27 mouse cellular contexts compared by ENCODE assay signal in the genomic region with DNA sequence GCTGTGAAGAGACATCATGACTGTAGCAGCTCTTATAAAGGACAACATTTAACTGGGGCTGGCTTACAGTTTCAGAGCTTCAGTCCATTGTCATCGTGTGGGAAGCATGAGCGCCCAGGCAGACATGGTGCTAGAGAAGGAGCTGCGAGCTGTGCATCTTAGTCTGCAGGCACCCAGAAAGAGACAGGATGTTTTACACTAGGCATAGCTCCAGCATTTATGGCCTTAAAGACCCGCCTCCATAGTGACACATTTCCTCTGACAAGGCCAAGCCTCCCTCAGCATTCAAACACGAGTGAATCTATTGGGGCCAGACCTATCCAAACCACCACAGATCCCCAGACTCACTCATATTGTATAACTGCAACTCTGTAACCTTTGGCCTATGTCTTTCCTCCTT. TPM values are rescaled to one million over a fixed set of nuclear protein-coding genes. Genes with fewer than 3 reads are reported as not detected.
DNase-seq lines count a peak whose midpoint lies in the region; ATAC-seq and TF ChIP-seq lines count a peak whose summit lies in the region.
"Had no signal": no experiment of that assay in that cellular context is flagged by ENCODE, and none has a peak within 500 bp of the region (broad histone marks: within the 10 kb centered on the region; RNA-seq: fewer than 3 reads in every experiment).

No protein-coding gene starts in this region.

- H3K9ac ChIP-seq in heart, embryonic 15.5 days = no peak overlapping the region
- H3K9ac ChIP-seq in heart, adult 2 months (ENCODE audit: low read depth, low read length) = no peak overlapping the region
- H3K9ac ChIP-seq: embryonic facial prominence, embryonic 13.5 days; embryonic facial prominence, embryonic 15.5 days; forebrain, embryonic 12.5 days had no signal

- H3K4me1 ChIP-seq in heart, embryonic 15.5 days (replicated peaks) = peaks cover 47% of the 10 kb centered on the region
- peaks cover 27% of the 10 kb centered on the region for H3K4me1 ChIP-seq in heart, adult 2 months (ENCODE audit: control insufficient read depth, insufficient read depth, low read length)

- intact Hi-C loops in heart, adult 2 months (cut with DNase I) = no loop called here

- 0 out of 2 replicates have a peak overlapping the region, but pooled peaks have one; percentile 2 for H3K27ac ChIP-seq in heart, embryonic 15.5 days
- no peak overlapping the region for H3K27ac ChIP-seq in heart, adult 2 months
- H3K27ac ChIP-seq: embryonic facial prominence, embryonic 13.5 days; embryonic facial prominence, embryonic 15.5 days; forebrain, embryonic 10.5 days; forebrain, embryonic 12.5 days had no signal

- H3K9me3 ChIP-seq in heart, embryonic 15.5 days (replicated peaks) = no peaks in the 10 kb centered on the region
- H3K9me3 ChIP-seq: embryonic facial prominence, embryonic 13.5 days; embryonic facial prominence, embryonic 15.5 days; forebrain, embryonic 10.5 days; forebrain, embryonic 12.5 days; G1E had no signal

- no peaks in the 10 kb centered on the region for H3K36me3 ChIP-seq in heart, embryonic 15.5 days
- H3K36me3 ChIP-seq in heart, adult 2 months (ENCODE audit: control insufficient read depth, insufficient read depth, low read length) = peaks cover 10% of the 10 kb centered on the region
- H3K36me3 ChIP-seq: embryonic facial prominence, embryonic 15.5 days; forebrain, embryonic 10.5 days; forebrain, embryonic 12.5 days; G1E had no signal

- no peak overlapping the region for H3K4me2 ChIP-seq in heart, embryonic 15.5 days
- H3K4me2 ChIP-seq: embryonic facial prominence, embryonic 13.5 days; embryonic facial prominence, embryonic 15.5 days; forebrain, embryonic 12.5 days had no signal

- H3K4me3 ChIP-seq in heart, embryonic 15.5 days = no peak overlapping the region
- H3K4me3 ChIP-seq in heart, adult 2 months = no peak overlapping the region
- H3K4me3 ChIP-seq: embryonic facial prominence, embryonic 13.5 days; embryonic facial prominence, embryonic 15.5 days; erythroblast, embryonic 14.5 days; forebrain, embryonic 10.5 days; forebrain, embryonic 12.5 days had no signal

- no peak for TF ChIP-seq POLR2A in heart, adult 2 months (IDR thresholded peaks at IDR 0.05; ENCODE audit: insufficient read depth, low read depth, low read length)

- no peaks in the 10 kb centered on the region for H3K27me3 ChIP-seq in heart, embryonic 15.5 days
- no peaks in the 10 kb centered on the region for H3K27me3 ChIP-seq in heart, adult 2 months (ENCODE audit: control insufficient read depth, insufficient read depth, low read length)
- H3K27me3 ChIP-seq: CH12.LX; embryonic facial prominence, embryonic 13.5 days; embryonic facial prominence, embryonic 15.5 days; forebrain, embryonic 12.5 days; Patski had no signal

- no peak for TF ChIP-seq CTCF in heart, adult 2 months (IDR thresholded peaks at IDR 0.05)

- WGBS in heart, embryonic 15.5 days = 76% methylated on average over 5 of the region's 5 CpGs
- WGBS in heart, adult 2 months = 65% methylated on average over 5 of the region's 5 CpGs

- no peak for DNase-seq in heart, adult 2 months
- peak; percentile 58 for DNase-seq in lung, postnatal 36 days
- DNase-seq in lung, postnatal 4 days = no peak
- peak; percentile 25 for DNase-seq in 416B (ENCODE audit: low read depth)
- no peak for DNase-seq in cerebellum, adult 18-20 months
- DNase-seq: adrenal gland, adult 8-10 months; adrenal gland, postnatal 14 days; adrenal gland, postnatal 36 days; cerebellum, adult 11-12 months; cerebellum, adult 8-10 months; cerebellum, adult 9-11 months; cerebellum, postnatal 14 days; cerebellum, postnatal 36 days; embryo, embryonic 11 days had no signal

- TF ChIP-seq EP300 in heart, adult 2 months (IDR thresholded peaks at IDR 0.05; ENCODE audit: insufficient read depth, low read depth, low read length) = no peak

- no peak for ATAC-seq in heart, embryonic 15.5 days (replicated peaks; ENCODE audit: insufficient number of reproducible peaks, insufficient read depth, low FRiP score, low read depth)
- no peak for ATAC-seq in CD4-positive, CD25-positive, alpha-beta regulatory T cell, adult 4 months
- ATAC-seq: activated CD4-positive, CD25-positive, alpha-beta regulatory T cell, adult 4 months; forebrain, embryonic 14.5 days; forebrain, embryonic 16.5 days; Patski had no signal

- H3K79me2 ChIP-seq in heart, adult 2 months (replicated peaks; ENCODE audit: control insufficient read depth, insufficient read depth, low read length) = peaks cover 12% of the 10 kb centered on the region

RNA-seq across cellular contexts. Expression of gene Tanc1, which starts 54.7 kb away (rescaled TPM):
- 22.9 and 27.9 TPM in 2 replicates for polyA plus RNA-seq in heart, embryonic 15.5 days (2015; fragmentation: Nextera tagmentation; extraction: Ambion mirVana)
- 10 to 100 TPM; 25.6 to 26.2 TPM for total RNA-seq in heart, adult 2 months (2021)
- 8.1 and 13.9 TPM in 2 replicates for polyA plus RNA-seq in heart, adult 2 months (2012; rRNA removed)
- polyA plus RNA-seq in CD4-positive, CD25-positive, alpha-beta regulatory T cell, adult 4 months (2017; shearing (Covaris generic)) = 10 to 100 TPM; 13.7 to 15.2 TPM

Comparison
In these comparisons a context has a peak if more than half of its experiments do, and no peak if none do; other contexts are left out.
1. DNase-seq: peak in lung, postnatal 36 days (single experiment) and 416B (single experiment); none in heart, adult 2 months (0 of 2), lung, postnatal 4 days (0 of 2) and cerebellum, adult 18-20 months (0 of 2).